Mouse (Mus musculus) embryo, embryonic 10 days (tissue): ENCODE data around the gene Plpp7.

Experiments
- DNase-seq: peaks from one replicate; pipeline ENCODE4 v3.0.0-alpha.2; 2015; ENCODE audit warnings: low spot score

Plpp7 gene

DNA sequence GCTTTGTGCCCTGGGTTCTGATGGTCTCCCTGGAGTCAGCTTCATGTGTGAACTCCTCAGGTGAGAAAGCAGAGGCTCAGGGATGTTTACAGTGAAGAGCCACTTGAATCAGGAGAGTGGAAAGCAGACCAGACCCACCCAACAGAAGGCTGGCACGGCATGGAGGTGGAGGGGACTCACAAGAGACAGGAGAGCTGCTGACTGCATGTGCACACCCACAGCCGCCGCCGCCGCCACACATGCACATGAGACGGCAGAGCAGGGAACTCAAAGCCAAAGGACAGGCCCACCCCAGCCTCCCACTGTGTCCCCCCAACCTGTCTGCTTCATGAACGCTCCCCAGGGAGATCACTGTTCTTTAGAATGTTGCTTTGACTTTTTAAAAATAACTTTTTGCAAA lies 8.8 kb downstream of the Plpp7 start:
- DNase-seq = no peak

DNA sequence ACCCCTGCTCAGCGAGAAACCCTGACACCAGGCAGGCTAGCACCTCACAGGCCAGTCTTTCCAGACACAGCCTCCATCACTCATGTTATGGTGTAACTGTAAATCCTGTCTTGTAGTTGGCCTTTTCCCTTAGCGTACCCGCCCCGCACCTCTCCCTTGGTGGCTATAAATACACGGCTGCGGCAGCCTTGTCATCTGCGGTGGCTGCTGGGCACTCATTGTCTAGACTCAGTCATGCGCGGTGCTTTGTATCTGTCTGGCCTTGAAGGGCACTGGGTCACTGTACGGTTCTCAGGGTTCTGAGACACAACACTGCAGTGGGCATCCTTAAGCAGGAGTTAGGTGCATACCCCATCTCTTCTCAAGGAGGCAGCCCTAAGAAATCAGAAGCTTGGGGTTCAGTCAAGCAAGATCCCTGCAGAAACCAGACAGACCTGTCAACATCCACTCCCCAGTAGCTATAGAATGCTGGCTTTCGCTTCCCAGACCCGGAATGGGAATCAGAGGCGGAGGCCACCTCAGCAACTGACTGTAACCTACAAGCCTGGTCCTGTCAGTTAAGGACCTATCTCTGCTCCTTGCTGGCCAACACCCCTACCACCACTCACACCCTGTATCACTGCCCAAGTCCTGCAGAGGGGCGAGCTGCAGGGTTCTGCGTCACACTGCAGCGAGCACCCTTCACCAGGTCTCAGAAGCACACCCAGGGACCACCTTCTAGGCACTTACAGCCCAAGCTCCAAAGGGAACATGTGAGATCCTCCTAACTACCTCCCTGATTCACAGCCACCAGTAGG lies 10.0 kb downstream of the Plpp7 start:
- DNase-seq = no peak

DNA sequence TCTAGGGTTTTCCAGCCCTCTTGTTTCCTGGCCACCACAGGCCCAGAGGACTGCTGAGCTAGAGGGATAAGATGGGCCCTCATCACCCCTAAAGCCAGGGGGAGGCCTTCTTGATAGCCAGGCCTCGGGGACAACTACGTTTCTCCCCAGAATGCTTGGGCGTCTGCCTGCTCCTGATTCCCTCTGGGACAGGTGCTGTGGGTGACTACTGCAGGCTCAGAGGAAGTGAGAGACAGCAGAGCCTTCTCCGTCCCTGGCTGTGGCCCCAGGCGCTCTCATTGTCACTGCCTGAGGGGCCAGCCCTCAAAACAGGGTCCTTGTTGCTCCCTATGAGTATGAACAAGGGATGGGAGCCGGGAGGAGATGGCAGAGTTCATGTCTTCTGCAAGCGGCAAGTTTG lies 10.6 kb downstream of the Plpp7 start:
- DNase-seq = no peak

- no peak for DNase-seq
These were observed 15.9 kb downstream of the Plpp7 start for GRCm38 (mm10) chr2:32111268-32111667.

- no peak for DNase-seq
These were observed 17.2 kb downstream of the Plpp7 start for GRCm38 (mm10) chr2:32112548-32112947.

GRCm38 (mm10) chr2:32115851-32116268 lies 20.5 kb downstream of the Plpp7 start:
- DNase-seq = no peak

GRCm38 (mm10) chr2:32119802-32120750 lies 24.7 kb downstream of the Plpp7 start:
- no peak for DNase-seq

- DNase-seq = no peak
These were observed 25.8 kb downstream of the Plpp7 start for GRCm38 (mm10) chr2:32121150-32121549.

DNA sequence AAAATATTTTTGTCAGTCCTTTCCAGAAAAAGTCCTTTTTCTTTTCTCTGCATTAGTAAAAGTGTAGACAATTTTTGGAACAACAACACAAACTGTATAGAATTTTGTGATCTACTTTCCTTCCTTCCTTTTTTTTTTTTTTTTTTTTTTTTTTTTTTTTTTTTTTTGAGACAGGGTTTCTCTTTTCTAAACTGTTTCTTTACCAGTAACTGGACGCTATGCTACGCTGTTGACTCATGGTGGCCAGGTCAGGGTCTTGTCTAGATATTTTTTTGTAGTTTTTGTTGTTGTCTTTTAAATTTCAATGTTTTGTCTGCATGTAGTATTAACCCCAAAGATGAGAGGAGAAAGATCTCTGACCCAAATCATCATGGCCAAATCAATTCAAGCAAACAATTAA lies 26.5 kb downstream of the Plpp7 start:
- DNase-seq = no peak

DNA sequence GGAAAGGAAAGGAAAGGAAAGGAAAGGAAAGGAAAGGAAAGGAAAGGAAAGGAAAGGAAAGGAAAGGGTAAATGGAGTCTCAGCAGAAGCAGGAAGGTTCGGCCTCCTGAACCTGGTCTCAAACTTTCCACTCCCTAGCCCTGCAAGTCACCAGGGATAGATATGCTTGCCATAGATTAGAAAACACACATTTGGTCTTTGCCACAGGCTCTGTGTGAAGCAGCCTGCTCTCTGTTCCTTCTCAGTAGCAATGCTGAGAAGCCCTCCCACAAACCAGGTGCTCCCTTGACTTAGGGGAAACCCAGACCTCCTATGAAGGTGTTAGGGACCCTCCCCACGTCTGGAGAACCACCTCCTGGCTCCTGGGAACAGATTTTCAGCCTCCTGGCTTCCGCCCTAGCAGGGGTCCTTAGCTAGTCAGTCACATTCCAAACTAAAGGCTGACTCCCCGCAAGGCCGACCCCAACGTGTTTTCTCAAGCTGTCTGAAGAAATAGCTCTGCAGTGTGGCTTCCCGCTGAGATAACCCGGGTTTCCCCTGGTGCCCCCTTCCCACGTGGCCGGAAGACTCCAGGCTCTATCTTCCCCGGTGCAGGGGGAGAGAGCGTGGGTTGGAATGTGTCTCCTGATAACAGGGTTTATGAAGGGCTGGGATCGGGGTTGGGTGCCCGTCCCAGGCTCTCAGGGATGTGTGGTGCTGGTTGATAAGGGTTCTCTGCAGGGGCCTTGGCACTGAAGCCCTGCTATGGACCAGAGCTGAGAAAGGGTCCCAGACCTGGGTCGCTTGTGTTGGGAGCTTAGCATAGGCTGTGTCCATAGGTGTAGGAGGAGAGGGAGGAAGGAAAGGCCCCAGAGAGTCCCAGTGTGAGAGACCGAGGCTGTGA lies 32.6 kb downstream of the Plpp7 start:
- DNase-seq = peak; percentile 44

DNA sequence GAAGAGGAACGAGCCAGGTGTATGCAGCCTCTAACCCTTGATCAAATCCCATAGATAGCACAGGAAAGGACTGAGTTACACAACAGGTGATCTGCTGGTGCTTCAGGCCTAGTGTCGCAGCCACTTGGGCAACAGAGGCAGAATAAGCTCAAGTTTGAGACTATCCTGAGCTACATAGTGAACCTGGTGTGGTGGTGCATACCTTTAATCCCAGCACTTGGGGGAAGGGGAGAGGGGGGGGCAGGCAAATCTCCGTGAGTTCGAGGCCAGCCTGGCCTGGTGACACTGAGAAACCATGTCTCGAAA lies 33.2 kb downstream of the Plpp7 start:
- no peak for DNase-seq

DNA sequence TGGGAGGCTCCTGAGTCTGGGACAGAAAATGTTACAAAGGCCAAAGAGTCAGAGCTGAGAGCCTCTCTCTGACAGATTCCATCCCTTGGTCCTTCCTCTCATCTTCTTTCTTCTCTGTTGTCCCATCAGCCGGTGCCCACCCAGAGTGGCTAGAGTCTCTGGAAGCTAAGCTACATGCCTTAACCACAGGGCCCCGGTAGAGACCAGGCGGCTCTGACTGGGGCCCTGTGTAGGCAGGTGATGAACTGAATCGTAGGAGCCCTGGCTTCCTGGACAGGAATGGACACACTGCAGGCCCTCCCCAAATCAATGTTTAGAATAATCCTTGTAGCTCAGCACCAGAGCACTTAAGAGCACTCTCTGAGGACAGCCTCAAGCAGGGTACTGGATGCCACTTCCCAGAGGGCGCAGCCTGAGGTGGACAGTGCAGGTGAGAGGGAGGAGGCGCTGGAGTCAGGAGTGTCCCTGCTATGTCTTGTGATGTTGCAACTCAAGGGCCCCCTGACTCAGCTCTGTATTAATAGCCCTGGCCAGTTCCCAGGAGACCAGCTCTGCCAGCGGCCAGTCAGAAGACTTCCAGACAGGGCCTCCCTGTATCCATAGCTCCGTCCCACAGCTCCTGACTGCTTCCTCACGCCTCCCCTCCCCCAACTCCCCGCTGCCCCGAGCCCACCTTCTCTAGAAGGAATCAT lies 34.2 kb downstream of the Plpp7 start:
- no peak for DNase-seq

- peak; percentile 81 for DNase-seq
These were observed 35.1 kb downstream of the Plpp7 start for GRCm38 (mm10) chr2:32130435-32130834.

DNA sequence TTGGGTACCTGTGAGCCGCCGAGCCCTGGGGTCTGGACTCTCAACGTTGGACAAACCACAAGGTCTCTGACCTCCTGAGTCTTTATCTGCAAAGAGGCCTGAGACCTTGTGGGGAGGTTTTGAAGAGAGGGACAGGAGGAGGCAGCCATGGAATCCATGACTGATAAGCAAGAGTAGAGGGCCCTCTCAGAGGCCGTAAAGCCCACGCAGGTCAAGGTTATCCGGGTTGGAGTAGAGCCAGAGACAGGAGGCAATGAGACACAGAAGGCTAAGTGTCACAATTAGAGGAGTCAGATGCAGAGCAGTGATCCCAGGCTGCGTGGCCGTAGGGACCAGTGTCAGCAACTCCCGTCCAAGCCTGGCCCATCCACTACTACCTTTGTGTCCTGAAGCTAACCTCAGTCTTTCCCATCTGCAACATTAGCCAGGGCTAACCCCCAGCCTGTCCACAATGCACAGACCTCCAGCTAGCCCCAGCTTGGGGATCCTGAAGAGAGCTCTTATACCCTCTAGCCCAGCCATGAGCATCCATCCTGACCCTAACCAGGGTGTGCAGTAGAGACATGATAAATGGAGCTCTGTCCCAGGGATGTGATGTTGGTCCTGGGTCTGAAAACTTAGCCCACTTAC lies 36.0 kb downstream of the Plpp7 start:
- DNase-seq = no peak

DNA sequence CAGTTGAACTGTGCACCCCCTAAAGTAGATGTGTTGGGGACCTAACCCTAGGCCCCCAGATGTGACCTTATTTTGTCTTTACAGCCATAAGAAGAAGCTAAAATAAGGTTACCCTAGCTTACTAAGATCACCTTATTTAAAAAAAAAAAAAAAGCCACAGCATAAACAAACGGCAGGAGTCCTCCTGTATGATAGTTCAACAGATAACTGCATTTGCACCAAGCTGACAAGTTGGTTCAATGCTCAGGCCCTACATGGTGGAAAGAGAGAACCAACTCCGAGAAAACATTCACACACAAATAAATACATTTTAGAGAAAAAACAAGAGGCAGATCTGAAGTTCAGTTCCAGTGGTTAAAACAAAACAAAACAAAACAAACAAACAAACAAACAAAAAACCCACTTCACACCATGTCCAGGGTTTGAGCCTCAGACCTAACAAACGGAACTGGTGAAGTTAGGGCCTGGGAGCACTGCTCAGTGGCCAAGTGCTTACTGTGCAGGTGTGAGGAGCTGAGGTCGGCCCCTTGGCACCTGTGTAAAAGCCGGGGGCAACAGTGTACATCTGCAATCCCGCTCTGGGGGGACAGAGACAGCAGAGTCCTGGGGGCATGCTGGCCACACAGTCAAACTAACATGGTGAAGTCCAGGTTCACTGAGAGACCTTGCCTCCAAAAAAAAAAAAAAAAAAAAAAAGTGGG lies 36.7 kb downstream of the Plpp7 start:
- DNase-seq = no peak

DNA sequence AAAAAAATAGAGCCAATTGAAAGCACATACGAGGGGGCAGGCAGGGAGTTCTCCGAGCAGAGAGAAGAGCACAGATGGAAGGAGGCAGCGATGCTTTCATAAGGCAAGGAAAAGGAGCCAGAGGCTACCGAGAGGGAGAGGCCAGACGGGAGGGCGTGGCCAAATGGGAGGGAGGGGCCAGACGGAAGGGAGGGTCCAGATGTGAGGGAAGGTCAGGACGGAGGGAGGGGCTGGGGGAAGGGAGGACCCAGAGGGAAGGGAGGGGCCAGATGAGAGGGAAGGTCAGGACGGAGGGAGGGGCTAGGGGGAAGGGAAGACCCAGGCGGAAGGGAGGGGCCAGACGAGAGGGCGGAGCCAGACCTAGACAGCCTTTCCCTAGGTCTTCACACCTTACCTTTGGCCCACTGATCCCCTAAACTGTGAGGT lies 37.3 kb downstream of the Plpp7 start:
- DNase-seq = peak; percentile 89

DNA sequence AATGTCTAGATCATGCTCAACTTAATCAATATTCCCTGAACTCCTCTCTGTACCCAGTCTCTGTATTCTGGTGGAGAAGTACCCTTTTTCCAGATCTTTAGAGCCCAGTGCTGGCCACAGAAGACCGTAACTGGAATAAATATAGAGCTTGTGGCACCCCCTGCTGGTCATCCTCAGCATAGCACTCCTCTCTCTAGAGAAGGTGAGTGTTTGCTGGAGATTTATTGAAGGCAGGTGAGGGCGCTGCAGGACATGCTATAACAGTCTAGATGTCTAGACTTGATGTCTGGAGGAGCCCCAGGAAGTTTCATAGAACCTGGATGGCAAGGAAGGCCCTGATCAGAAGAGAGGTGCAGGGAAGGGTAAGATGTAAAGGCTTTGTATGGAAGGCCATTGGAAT lies 38.7 kb downstream of the Plpp7 start:
- DNase-seq = peak; percentile 80

DNA sequence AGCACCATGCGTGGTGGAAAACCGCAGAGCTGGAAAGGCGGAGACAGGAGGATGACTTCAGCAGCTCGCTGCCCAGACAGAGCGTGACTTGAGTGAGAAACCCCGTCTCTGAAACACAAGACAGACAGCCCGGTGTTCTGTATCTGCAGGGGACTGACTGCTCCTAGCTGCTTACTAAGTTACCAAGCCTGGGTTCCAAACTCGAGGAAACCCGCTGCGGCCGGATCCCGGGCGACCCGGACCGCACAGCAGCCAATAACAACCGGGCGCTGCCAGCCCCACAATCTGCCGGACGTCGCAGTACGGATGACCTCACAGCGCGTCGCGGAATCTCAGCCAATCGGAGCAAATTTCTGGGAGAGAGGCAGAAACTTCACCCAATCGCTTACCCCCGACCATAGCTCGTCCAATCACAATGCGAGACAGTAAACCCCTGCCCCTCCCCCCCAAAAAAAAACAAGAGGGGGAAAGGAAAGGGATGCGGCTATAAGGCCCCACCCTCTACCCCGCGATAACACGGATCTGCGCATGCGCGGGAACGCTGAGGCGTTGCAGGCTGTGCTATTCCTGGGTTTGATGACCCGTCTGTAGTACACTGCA lies 42.4 kb downstream of the Plpp7 start:
- peak; percentile 99 for DNase-seq

- no peak for DNase-seq
These were observed 44.0 kb downstream of the Plpp7 start for GRCm38 (mm10) chr2:32139377-32139776.

DNA sequence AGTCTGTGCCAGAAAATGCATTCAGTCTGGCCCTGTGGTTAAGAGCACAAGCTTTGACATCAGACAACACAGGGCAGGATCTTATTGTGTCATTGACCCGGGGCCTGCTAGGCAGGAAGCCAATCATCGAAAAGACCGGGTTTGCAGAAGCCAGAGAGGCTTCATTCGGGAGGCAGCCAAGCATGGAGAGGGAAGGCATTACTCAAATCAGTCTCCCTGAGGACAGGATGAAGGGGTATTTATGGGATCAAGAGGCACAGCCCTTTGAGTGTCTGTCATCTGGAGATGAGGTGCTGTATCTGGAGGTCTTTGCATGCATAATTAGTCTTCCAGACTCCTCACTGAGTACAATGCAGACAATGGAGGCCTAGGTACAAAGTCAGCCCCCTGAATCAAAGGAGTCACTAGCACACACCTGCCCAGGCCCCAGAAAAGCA lies 45.2 kb downstream of the Plpp7 start:
- no peak for DNase-seq
